Mouse (Mus musculus) splenic B cell, adult 2 months (primary cell): Measurements from ENCODE around the gene Tigar.
A peak's percentile ranks its signal among the peaks of the same experiment; 100 is the strongest.

Source experiments
- DNase-seq: peaks from one replicate; pipeline ENCODE4 v3.0.0-alpha.2; 2011; ENCODE audit warnings: low read depth, low spot score
- H3K27me3 ChIP-seq: 2 replicates; pipeline ENCODE4 v1.6.1; 2012; ENCODE audit warnings: mild to moderate bottlenecking, low read length, moderate library complexity, mixed read lengths; ENCODE audit not compliant: control insufficient read depth, poor library complexity, insufficient read depth, severe bottlenecking
- H3K36me3 ChIP-seq: 2 replicates; pipeline ENCODE4 v1.6.1; 2012; ENCODE audit warnings: mild to moderate bottlenecking, low read length, moderate library complexity, mixed read lengths; ENCODE audit not compliant: control insufficient read depth, poor library complexity, insufficient read depth, severe bottlenecking

Gene Tigar

DNA sequence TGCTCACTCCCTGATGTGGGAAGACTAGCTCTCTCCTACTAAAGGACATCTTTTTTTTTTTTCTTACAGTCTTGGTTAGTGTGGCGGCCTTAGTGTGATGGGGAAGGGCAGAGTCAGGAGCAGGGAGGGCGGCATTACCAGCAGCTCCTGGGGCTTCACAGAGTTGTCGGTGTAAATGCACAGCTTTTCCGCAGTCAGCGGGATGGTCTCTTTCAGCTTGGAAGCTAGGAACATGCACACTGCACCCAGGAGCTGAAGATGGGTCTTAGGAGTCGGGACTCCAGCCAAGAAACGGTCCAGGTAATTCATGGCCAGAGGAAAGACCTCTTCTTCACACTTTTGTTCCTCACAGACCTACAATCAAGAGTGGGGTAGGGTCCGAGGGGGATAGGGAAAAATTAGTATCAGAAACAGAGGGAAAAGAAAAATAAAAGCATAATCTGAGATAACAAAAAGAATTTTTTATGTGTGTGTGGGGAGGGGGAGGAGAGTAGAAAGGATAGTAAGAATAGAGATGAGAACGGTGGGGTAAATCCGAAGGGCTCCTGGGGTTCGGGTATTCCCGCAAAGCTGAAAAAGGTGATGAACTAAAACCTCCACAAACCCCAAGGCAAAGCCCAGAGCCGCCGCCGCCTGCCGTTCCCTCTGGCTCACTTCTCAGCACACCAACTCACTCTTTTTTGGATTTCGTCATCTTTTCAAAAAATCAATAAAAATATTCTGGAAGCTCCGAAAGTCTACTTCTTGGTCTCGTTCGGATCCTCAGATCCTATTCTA lies 39.4 kb upstream of the Tigar start:
- H3K36me3 ChIP-seq: no peaks in the 10 kb centered on the region
- peak; percentile 33 for DNase-seq
- peaks cover 2% of the 10 kb centered on the region; the same call in 1 of the 2 replicates for H3K27me3 ChIP-seq

DNA sequence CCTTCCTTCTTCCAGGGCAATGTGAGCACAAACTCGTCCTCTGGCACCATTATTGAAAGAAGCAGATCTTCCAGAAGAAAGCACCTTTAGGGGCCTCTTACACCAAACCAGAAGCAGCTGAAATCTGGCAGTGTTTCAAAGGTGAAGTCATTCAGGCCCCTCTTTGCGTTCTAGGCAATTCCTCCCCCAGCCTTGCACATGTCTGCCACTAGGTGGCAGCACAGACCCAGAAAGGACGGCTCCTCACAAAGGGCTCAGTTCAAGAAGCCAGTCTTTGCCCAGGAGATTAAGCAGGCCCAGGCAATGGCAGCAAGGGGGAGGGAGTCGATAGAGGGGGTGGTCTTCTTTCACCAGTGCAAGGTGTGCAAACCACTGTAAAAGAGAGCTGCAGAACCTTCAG lies 38.3 kb upstream of the Tigar start:
- Histone ChIP-seq H3K27me3 (peaks cover 2% of the 10 kb centered on the region; the same call in 1 of the 2 replicates), H3K36me3 (no peaks in the 10 kb centered on the region)
- peak; percentile 92 for DNase-seq

DNA sequence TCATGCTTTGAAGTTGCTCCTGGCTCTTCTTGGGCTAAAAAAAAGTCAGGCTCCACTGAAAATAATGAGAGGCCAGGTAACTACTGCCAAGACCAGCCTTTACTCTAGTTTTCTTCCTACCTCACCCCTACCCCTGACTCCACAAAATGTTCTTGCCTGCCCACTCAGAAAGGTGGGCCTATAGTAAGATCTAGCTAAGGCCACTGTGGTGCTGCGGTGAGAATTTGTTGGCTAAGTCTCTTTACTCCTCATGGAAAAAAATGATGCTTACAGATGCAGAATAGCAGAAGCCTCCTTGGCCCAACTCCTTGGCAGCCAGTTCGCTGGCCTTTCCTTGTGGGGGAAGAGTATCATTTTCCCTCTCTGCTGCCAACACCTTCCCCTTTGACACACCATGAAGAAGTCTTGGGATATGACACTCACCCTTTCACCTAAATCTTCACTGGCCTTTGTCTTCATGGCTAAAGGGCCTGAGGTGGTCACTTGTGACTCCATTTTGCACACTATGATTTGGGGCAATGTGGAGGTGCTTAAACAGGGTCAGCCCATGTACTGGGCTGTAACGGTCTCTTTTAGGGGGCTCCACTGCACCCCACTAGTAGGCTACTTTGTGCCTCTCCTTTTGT lies 37.1 kb upstream of the Tigar start:
- DNase-seq: no peak
- H3K36me3 ChIP-seq: no peaks in the 10 kb centered on the region

DNA sequence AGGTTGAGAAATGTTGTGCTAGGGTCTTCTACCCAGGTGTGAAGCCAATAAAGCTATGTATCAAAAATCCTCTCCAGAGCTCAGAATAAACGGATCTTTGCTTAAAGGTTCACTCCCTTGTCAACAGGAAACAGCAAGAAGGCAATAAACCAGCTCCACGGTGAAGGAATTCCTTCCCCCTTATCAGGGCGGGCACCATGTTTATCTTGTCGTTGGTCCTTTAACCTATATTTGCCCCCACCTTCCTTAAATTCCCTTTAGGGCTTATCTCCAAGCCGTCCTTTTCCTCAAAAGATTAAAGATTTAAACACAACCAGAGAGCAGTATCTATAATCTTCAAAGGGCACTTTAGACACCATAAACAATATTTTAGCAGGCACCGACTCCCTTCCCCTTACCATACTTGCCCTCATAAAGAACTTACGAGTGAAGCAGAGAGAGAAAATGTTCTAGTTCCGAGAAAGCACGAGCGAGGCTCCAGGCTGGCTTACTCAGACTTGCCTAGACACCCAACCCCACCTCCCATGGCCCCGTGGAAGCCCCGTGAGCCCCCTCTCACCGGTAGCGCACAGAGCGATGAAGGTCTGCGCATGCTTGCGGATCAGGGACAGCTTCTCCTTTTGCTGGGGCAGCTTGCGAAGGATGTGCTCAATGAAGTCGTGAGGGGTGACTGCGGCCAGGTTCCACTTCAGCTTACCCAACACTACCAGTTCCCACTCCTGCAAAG lies 36.3 kb upstream of the Tigar start:
- H3K27me3 ChIP-seq: peaks cover 1% of the 10 kb centered on the region; the same call in 1 of the 2 replicates
- H3K36me3 ChIP-seq: no peaks in the 10 kb centered on the region; the same call in 1 of the 2 replicates
- DNase-seq: no peak

More for the DNA sequence above, 37.1 kb upstream of the Tigar start:
- peaks cover 2% of the 10 kb centered on the region; the same call in 1 of the 2 replicates for H3K27me3 ChIP-seq

DNA sequence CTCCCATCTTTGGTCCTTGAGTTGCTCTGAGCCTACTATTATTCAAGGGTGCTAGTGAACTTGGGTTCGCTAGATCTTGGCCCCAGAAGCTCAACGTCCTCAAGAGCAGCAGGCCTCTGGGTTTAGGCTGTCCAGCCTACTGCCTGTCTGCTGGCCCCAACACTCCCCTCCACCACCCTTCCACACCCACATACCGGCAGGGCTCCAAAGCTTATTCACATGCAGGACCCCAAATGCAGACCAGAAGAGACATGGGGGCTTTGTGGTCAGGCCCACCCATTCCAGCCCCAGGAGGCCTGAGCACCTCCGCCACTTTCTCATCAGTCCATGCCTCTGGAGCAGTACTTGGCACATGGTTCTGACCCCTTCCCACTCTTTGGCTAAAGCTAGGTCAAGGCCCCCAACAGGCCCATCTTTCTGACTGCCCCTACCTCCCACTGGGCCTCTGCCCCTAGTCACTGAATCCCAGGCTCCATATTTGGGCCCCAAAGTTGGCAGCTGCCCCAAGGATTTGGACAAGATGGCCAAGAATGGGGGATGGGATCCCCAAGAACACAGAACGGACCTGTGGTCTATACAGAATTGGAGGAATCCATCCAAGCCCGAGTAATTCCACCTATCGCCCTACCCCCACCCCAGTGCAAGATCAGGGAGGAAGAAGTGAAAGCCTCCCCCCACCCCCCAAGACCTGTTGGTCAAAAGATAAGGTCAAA lies 34.4 kb upstream of the Tigar start:
- Histone ChIP-seq H3K27me3 (no peaks in the 10 kb centered on the region), H3K36me3 (no peaks in the 10 kb centered on the region; the same call in 1 of the 2 replicates)
- DNase-seq: no peak

DNA sequence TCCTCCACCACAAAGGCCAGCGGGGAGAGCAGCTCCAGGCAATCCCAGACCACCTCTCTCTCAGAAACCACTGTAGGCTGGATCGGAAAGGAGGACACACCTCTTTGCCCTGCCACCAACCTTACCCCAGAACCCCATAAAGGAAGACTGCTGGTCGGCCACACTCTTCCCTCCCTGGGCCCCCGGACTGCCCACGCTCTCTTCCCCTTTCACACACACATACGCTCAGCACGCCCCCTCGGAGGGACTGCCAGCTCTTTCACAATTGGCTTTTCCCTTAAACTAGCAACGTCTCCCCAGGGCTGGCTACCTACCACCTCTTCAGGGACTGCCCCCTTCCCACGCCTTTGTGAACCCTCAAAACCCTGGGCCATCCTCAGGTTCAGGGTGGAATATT lies 33.8 kb upstream of the Tigar start:
- H3K36me3 ChIP-seq: no peaks in the 10 kb centered on the region; the same call in 1 of the 2 replicates
- peak; percentile 9 for DNase-seq
- H3K27me3 ChIP-seq: no peaks in the 10 kb centered on the region

DNA sequence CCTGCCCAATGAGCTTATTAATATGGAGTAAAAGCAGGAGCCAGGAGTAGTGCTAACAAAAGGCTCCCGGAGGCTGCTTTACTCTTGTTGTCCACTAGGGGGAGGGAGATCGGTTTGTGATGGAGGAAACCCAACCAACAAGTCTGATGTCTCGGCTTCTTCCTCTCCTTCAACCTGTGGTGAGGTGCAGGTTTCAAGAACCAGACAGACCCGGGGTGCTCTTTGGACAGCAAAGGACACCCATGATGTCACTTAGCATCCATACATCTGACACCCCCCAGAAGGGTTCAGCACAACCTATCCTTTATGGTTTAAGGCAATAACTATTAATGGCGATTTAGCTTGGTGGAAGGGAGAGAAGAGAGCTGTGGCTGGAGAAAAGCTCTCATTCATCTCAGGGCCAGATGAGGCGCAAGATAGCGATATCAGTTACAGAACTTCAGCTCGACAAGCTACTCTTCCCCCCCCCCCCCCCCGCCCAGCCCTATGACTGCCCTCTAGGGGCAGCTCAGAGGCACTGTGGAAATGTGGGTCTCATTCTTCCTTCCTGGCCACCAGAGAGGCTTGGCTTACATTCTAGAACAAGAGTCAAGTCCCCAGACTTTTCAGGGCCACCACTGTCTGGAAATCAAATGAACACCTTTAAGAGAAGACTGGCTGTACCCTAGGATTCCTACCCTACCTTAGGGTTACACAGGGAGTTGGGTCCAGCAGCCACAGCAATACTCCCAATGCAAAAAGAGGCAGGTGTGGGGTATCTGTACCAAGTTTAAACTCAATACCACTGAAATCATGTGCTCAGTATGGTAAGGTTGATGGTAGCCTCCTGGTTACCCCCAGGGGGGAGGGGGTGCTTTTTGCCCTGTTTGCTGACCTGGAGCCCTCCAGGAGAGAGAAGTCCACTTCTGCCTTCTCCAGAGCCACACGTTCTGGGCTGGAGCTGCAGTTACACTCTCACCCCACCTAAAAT lies 33.1 kb upstream of the Tigar start:
- peak; percentile 82 for DNase-seq

DNA sequence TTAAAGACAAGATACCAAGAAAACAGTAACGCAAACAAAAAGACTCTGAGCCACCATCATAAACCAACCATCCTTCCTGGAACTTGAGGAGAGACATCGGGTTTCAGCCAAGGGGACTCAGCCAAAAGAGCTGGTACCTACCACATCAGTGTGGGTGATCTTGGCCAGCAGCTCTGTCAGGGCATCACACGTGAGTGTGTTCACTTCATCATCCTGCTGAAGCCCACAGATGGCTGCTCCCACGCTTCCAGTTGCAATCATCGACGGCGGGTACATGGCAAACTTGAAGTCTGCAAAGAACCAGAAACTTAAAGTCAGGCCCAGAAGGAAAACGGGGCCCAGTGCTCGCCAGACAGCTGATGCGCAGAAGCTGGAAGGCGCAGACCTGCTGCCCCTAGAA lies 29.6 kb upstream of the Tigar start:
- H3K36me3 ChIP-seq: peaks cover 4% of the 10 kb centered on the region
- H3K27me3 ChIP-seq: no peaks in the 10 kb centered on the region
- no peak for DNase-seq

More for the DNA sequence above, 33.1 kb upstream of the Tigar start:
- Histone ChIP-seq H3K36me3 (peaks cover 3% of the 10 kb centered on the region), H3K27me3 (no peaks in the 10 kb centered on the region)

DNA sequence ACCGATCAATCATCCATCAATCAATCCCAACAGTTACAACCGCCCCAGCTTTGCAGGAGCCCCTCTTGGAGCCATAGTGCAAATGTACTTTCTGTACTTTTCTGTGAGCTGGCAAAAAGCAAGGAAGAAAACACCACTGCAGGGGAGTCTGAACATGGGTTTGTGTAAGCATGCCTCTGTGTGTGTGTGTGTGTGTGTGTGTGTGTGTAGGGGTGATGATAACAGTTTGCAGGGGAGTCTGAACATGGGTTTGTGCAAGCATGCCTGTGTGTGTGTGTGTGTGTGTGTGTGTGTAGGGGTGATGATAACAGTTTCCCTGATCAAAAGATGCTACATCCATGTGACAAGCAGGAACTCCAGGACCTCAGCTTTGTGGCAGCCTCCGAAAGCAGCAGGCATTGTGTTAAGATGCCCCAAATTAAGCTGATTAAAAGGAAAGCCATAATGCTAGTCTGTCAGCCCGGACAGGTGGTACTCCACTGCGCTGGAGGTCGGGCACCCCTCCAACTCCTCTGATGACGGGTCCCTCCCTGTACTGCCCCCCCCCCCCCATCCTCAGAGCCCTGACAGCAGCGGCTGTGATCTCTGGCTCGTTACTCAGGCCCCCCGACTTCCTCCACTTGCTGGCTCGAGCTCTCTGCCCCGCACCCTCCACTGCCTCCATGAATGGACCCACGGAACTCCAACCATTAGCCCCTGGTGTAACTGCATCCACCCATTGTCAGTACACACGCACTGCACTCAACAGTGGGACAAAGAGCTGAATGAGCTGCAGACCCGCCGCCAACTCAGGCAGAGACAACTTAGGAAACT lies 24.3 kb upstream of the Tigar start:
- peaks cover 4% of the 10 kb centered on the region for H3K36me3 ChIP-seq
- DNase-seq: no peak
- H3K27me3 ChIP-seq: no peaks in the 10 kb centered on the region

DNA sequence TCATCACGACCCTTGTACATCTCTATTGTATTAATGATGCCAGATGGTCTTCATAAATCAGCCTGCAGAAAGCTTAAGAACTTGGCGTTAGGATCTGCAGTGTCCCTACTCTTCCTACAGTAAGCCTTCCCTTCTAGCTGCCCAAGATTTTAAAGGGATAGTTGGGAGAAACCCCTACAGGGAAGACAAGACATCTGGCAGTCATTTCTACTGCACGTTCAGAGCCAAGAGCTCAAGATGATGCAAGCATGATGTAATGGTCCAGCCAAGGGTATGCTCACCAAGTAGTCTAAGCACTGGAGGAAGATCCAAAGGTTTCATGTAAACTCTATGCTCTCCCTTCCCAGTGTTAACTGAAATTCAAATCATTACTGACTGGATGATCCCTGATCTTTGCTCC lies 23.4 kb upstream of the Tigar start:
- no peaks in the 10 kb centered on the region for H3K27me3 ChIP-seq
- no peak for DNase-seq
- peaks cover 4% of the 10 kb centered on the region for H3K36me3 ChIP-seq

DNA sequence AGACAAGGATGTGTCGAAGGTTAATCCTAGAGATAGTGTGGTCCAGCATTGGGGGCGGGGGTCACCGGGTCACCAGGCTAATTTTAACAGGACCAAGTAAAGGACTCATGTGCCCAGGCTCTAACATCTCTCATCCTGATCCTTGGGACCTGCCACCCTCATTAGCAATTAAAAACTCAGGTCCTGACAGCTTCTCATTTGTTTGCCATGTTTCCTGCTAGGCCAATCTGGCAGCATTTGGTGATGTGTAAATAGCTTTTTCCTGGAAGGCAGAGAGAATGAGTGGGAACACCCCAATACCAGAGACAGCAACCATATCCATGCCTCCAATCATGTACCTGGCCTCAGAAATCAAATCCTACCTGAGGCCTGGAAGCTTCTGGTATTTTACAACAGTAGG lies 22.6 kb upstream of the Tigar start:
- no peak for DNase-seq
- Histone ChIP-seq H3K36me3 (no peaks in the 10 kb centered on the region; the same call in 1 of the 2 replicates), H3K27me3 (no peaks in the 10 kb centered on the region)

DNA sequence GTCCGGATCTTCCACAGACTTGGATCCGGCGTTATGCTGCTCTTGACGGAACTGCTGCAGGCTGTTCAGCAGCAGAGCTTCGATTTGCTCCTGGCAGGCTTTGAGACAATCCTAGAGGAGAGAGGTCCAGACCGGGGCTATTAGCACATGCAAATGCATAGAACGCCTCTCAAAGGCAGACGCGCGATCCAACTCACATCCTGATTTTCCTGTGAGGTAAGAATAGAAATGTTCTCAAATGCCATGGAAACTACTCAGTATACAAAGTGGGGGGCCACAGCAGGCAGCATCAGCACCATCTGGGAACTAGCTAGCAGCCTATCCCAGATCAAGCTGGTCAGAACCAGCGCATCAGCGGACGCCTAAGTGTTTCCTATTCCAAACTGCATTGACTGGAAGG lies 21.0 kb upstream of the Tigar start:
- DNase-seq: no peak
- Histone ChIP-seq H3K27me3 (no peaks in the 10 kb centered on the region), H3K36me3 (no peaks in the 10 kb centered on the region; the same call in 1 of the 2 replicates)

DNA sequence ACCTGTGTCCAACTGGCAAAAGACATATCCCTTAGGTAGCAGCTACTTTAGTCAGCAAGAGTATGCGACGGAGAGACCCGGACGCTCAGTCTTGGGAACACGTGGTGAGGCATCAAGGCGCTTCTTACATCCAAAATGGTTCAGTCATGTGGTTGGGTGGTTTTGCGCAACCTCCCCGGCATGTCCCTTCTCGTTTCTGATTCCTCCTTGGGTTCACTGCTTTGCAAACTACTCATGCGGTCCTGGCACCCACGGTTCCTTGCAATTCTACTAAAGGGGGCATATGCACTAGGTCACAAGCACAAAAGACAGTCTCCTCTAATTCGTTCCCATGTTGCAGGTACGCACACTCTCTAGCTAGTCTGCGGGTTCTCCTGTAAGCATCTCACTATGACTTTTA lies 20.3 kb upstream of the Tigar start:
- no peak for DNase-seq
- H3K36me3 ChIP-seq: no peaks in the 10 kb centered on the region; the same call in 1 of the 2 replicates
- no peaks in the 10 kb centered on the region for H3K27me3 ChIP-seq
